Mouse (Mus musculus) heart, postnatal 25 days (tissue): ENCODE data around the gene Me1. TPM values are rescaled to one million over a fixed set of nuclear protein-coding genes. Genes with fewer than 3 reads are reported as not detected.
"Not testable (repeated sequence)": the region's sequence is repeated elsewhere in the genome, so short reads cannot be mapped to it uniquely, and the experiment has no call there.

ENCODE experiments used
- DNase-seq: peaks from one replicate; pipeline ENCODE4 v3.0.0; 2022; ENCODE audit warnings: low spot score
- intact Hi-C: fragments of 180-260 bp; cut with DNase I; formaldehyde crosslinking; loops from one replicate; pipeline ENCODE4 v1.15.1; 2025
- total RNA-seq, 2 experiments: library from RNA; stranded (reverse); gene quantifications; 2 replicates each; pipeline ENCODE4 v1.2.3; 2021

Gene Me1
- total RNA-seq, 2 experiments from 2014 or later = 86.7 to 92.3 TPM

GRCm38 (mm10) chr9:86622062-86622461 lies 73.7 kb downstream of the Me1 start:
- DNase-seq = no peak
- intact Hi-C loops = no loop called here

DNA sequence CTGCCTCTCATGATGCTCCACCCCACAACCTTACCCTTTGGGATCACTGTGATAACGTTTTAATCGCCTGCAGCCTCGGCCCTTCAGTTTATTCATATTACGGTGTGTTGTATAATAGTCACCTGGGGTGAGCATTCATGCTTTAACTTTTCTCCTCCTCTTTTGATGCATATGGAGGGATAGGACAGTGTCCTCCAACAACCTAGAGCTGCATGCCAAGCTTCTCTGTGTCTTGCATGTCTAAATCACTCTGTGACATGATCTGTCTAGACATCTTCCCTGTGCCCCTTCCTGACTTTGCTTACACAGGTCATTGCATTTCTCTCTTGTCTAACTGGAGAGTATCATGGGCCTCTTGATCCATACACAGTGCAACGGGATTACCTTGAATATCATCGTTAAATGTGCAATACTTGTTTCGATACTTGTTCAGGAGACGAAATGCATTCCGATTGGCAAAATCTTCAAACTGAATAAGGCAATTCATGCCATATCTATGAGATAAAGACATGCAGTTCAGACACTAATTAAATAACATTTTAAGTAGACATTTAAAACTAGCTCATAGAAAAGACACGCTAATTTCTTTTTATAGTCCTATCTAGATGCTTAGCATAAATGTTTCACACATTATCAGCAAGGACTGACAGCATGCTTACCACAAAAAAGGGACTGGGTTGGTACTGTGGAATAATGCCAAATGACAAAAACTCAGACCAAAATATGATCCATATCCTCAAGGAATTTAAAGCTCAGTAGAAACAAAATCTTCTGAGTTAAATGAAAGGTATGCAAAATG lies 76.2 kb downstream of the Me1 start:
- DNase-seq = no peak
- intact Hi-C loops = no loop called here

- no peak for DNase-seq
- intact Hi-C loops = no loop called here
These were observed 77.8 kb downstream of the Me1 start for GRCm38 (mm10) chr9:86617837-86618492.

GRCm38 (mm10) chr9:86615765-86616164 lies 80.0 kb downstream of the Me1 start:
- intact Hi-C loops = no loop called here
- no peak for DNase-seq

DNA sequence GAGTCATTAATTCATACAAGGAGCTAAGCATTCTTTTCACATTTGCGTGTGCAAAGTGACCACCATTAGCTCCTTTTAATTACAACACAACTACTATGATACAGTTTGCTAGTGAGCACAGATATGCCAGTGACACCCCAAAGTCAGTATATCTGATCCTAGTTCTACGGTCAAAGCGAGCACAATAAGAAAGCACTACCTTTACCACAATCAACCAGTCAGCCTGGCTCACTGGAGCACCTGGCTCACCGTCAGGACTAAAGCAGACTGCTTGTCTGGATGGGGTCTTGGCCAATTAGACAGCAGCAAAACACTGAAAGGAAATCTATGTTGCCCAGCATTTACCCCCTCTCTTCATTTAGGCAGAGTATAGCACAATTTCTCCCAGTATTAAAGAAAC lies 83.7 kb downstream of the Me1 start:
- intact Hi-C loops = no loop called here
- no peak for DNase-seq

DNA sequence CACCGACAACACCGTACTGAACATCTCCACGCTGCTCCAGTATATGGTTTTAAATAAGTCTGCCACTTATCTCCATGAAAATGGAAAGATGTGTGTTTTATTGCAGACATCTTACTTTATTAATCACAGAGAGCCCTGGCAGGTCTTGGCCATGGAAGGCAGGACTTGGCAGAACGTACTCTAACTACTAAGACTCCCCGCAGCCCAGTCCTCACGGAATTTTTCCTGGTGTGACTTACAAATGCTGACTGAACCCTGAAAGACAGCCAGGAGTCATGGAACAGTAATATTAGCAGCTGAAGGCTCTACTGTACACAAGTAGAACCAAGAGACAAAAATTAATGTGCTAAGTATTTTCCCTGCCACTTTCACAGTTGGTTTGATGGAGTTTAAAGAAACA lies 90.0 kb downstream of the Me1 start:
- intact Hi-C loops = no loop called here

DNA sequence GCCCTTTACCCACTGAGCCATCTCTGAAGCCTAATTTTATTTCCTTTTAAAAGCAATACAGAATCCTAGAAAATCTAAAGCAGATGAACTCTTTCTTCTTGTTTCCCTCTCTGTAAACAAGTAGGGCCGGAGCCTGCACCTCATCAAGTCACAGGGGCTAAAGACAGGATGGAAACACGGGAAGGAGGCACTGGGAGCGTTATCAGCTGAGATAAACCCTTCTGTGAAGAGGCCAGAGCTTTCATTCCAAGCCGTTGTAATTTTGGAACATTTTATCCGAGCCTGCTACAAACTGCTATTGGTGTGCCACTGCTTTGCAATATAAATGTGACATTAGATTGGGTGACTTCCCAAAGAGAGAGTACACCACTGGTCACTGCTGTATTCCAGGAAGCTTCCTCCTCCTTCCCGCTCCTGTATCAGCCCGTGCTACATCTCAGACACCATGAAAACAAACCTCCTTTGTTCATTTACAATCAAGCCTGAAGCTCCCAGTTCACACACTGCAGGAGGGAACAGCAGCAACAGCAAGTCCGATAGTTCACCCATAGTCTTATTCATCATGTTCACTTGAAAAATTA lies 95.9 kb downstream of the Me1 start:
- intact Hi-C loops = loop anchor here (10.0 kb wide), 1 partner anchor 425 kb away; the partner anchor contains the start of gene Cyb5r4
- no peak for DNase-seq

More for the DNA sequence above, 90.0 kb downstream of the Me1 start:
- no peak for DNase-seq

DNA sequence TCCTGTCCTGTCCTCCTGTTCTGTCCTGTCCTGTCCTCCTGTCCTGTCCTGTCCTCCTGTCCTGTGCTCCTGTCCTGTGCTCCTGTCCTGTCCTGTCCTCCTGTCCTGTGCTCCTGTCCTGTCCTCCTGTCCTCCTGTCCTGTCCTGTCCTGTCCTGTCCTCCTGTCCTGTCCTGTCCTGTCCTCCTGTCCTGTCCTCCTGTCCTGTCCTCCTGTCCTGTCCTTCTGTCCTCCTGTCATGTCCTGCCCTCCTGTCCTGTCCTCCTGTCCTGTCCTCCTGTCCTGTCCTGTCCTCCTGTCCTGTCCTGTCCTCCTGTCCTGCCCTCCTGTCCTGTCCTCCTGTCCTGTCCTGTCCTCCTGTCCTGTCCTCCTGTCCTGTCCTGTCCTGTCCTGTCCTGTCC lies 98.8 kb downstream of the Me1 start:
- not testable (repeated sequence) for DNase-seq
- intact Hi-C loops = loop anchor here (1.0 to 10.0 kb wide), 2 partner anchors 148 to 428 kb away; partner anchors contain the start of gene Cyb5r4

GRCm38 (mm10) chr9:86594357-86594767 lies 101.4 kb downstream of the Me1 start:
- intact Hi-C loops = loop anchor here (10.0 kb wide), 1 partner anchor 430 kb away; the partner anchor contains the start of gene Cyb5r4
- not testable (repeated sequence) for DNase-seq

GRCm38 (mm10) chr9:86592676-86593668 lies 102.8 kb downstream of the Me1 start:
- intact Hi-C loops = loop anchor here (1.0 to 10.0 kb wide), 3 partner anchors 153 to 432 kb away; partner anchors contain the start of gene Cyb5r4
- DNase-seq = no peak

GRCm38 (mm10) chr9:86587019-86587795 lies 108.5 kb downstream of the Me1 start:
- DNase-seq = no peak
- intact Hi-C loops = loop anchor here (10.0 kb wide), 1 partner anchor 658 kb away; no protein-coding TSS in a partner anchor

- intact Hi-C loops = loop anchor here (10.0 kb wide), 1 partner anchor 661 kb away; no protein-coding TSS in a partner anchor
- no peak for DNase-seq
These were observed 112.0 kb downstream of the Me1 start for GRCm38 (mm10) chr9:86583740-86584139.

- no peak for DNase-seq
- intact Hi-C loops = loop anchor here (10.0 kb wide), 1 partner anchor 665 kb away; no protein-coding TSS in a partner anchor
These were observed 116.1 kb downstream of the Me1 start for GRCm38 (mm10) chr9:86579657-86580056.

GRCm38 (mm10) chr9:86575178-86575577 lies 120.6 kb downstream of the Me1 start:
- DNase-seq = no peak
- intact Hi-C loops = no loop called here

GRCm38 (mm10) chr9:86573616-86574303 lies 122.0 kb downstream of the Me1 start:
- no peak for DNase-seq

GRCm38 (mm10) chr9:86572636-86573291 lies 123.0 kb downstream of the Me1 start:
- intact Hi-C loops = loop anchor here (2.0 kb wide), 1 partner anchor 106 kb away; the partner anchor contains the start of gene Dop1a
- peak; percentile 46 for DNase-seq

More at GRCm38 (mm10) chr9:86573616-86574303, 122.0 kb downstream of the Me1 start:
- intact Hi-C loops = loop anchor here (2.0 kb wide), 1 partner anchor 107 kb away; the partner anchor contains the start of gene Dop1a

- no peak for DNase-seq
- intact Hi-C loops = loop anchor here (2.0 kb wide), 1 partner anchor 105 kb away; the partner anchor contains the start of gene Dop1a
These were observed 123.6 kb downstream of the Me1 start for GRCm38 (mm10) chr9:86572196-86572595.
